Mouse (Mus musculus) natural killer cell, adult 2 months (primary cell): ENCODE results near the gene Mcm2.
A peak's percentile ranks its signal among the peaks of the same experiment; 100 is the strongest.

ENCODE experiments used
- DNase-seq, 2 experiments: peaks; one replicate each; pipeline ENCODE4 v3.0.0; 2022; ENCODE audit warnings: low spot score in 2 of 2

The Mcm2 gene

GRCm38 (mm10) chr6:88889410-88890042 is 9.1 kb downstream of the Mcm2 start:
- no peak for DNase-seq

GRCm38 (mm10) chr6:88886417-88886967 is 12.1 kb downstream of the Mcm2 start:
- no peak for DNase-seq

GRCm38 (mm10) chr6:88885644-88886416 is 12.8 kb downstream of the Mcm2 start:
- no peak for DNase-seq

- no peak for DNase-seq
Measured at GRCm38 (mm10) chr6:88884690-88885089, 13.9 kb downstream of the Mcm2 start.

GRCm38 (mm10) chr6:88884195-88884594 is 14.4 kb downstream of the Mcm2 start:
- no peak for DNase-seq

GRCm38 (mm10) chr6:88881334-88881733 is 17.2 kb downstream of the Mcm2 start:
- no peak for DNase-seq

- DNase-seq: no peak
Measured at GRCm38 (mm10) chr6:88879471-88879870, 19.1 kb downstream of the Mcm2 start.

- DNase-seq: no peak
Measured at GRCm38 (mm10) chr6:88874868-88875508, 23.6 kb downstream of the Mcm2 start, which contains the start of gene Podxl2. TSS of gene Podxl2 (minus strand) at chr6:88875044.

GRCm38 (mm10) chr6:88873965-88874867 is 24.4 kb downstream of the Mcm2 start:
- no peak for DNase-seq

- no peak for DNase-seq
Measured at GRCm38 (mm10) chr6:88872811-88873210, 25.8 kb downstream of the Mcm2 start.

- no peak for DNase-seq
Measured at GRCm38 (mm10) chr6:88871546-88871945, 27.0 kb downstream of the Mcm2 start.

GRCm38 (mm10) chr6:88870594-88870993 is 28.0 kb downstream of the Mcm2 start:
- DNase-seq: no peak

- DNase-seq: no peak
Measured at GRCm38 (mm10) chr6:88869459-88869858, 29.1 kb downstream of the Mcm2 start.

- no peak for DNase-seq
Measured at GRCm38 (mm10) chr6:88865704-88866103, 32.9 kb downstream of the Mcm2 start.

GRCm38 (mm10) chr6:88860914-88861313 is 37.7 kb downstream of the Mcm2 start:
- DNase-seq: peak in 1 of 2 experiments; percentile 24

- no peak for DNase-seq
Measured at GRCm38 (mm10) chr6:88858341-88858740, 40.2 kb downstream of the Mcm2 start.

- no peak for DNase-seq
Measured at GRCm38 (mm10) chr6:88857830-88858229, 40.8 kb downstream of the Mcm2 start.

- DNase-seq: no peak
Measured at GRCm38 (mm10) chr6:88857249-88857648, 41.3 kb downstream of the Mcm2 start.

GRCm38 (mm10) chr6:88855636-88856035 is 42.9 kb downstream of the Mcm2 start:
- peak; percentile 59 to 63 for DNase-seq

- DNase-seq: no peak
Measured at GRCm38 (mm10) chr6:88854509-88854908, 44.1 kb downstream of the Mcm2 start.

GRCm38 (mm10) chr6:88850034-88850433 is 48.5 kb downstream of the Mcm2 start:
- DNase-seq: no peak
